Mouse (Mus musculus): ENCODE data around the gene Ccr3. TPM values are rescaled to one million over a fixed set of nuclear protein-coding genes. Genes with fewer than 3 reads are reported as not detected.
"Not testable (repeated sequence)": the region's sequence is repeated elsewhere in the genome, so short reads cannot be mapped to it uniquely, and the experiment has no call there.

Gene Ccr3
- total RNA-seq, 2 experiments from 2014 or later = 0.33 to 0.42 TPM

DNA sequence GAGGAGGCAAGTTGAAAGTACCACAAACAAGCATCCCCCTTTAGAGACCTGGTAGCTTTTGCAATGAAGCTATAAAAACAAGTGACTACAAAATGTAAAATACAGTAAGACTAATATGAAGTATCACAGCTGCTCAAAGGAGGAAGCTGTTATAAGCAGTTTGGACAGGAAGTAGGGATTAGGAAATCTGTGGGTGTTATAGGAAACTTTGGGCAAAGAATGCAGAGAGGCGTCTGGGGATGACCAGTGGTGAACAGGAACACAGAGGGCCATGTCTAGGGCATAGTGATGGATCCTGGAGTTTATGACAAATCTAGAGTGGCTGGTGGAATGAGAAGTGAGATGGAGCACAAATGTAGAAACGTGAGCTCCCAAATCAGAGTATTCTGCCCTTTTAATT is 31.8 kb downstream of the Ccr3 start:
- no peak for DNase-seq

DNA sequence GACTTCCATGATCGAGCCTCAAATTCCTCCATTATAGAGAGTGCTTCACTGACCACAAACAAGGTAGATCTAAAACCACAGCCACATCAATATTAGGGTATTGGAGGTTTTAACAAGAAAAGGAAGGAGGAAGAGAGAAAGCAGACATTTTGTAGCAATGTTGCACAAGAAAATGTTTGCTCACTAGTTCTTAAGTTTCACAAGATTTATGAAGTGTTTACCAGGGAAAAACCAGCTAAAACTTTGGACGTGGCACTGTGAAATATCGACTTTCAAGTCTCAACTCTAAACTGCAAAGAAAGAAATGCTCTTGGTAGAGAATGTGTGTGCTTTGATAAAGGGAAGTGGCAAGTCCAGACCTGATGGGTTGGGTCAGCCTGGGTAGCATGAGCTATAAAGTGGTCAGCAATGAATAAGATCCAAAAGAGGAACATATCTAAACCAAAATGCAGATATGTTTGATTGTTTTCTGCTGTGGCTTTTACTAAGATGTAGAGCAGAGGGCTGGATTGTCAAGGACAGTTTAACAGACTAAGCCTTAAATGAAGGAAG is 34.5 kb downstream of the Ccr3 start:
- no peak for DNase-seq

DNA sequence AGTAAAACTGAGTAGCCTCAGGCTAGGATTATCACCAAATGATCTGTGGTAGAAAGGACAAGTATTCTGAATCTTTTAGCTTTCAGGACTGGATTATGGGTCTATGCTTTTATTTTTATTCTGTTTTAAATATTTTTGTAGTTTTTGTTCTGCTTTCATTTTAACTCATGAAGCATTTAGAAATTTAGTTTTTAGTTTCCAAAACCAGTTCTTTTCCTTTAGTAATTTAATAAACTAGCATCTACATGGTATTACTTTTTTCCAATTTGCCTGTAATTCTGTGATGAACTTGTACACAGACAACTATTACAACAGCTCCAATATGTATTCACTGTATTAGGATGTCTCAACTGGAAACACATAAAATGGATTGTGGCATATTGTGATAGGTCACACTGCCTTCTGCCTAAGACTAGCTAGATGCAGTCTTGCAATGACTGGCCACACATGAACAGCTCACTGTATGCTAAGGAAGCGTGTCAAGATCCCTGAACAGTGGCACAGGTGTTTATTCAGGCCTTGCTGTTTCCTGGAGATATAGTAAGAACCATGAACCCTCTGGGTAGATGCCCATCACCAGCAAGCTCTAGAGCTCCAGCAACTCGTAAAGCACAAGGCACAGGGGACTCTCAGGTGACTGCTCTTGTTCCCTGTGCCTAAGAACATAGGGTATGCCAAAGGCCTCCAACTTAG is 38.0 kb downstream of the Ccr3 start:
- DNase-seq = no peak

DNA sequence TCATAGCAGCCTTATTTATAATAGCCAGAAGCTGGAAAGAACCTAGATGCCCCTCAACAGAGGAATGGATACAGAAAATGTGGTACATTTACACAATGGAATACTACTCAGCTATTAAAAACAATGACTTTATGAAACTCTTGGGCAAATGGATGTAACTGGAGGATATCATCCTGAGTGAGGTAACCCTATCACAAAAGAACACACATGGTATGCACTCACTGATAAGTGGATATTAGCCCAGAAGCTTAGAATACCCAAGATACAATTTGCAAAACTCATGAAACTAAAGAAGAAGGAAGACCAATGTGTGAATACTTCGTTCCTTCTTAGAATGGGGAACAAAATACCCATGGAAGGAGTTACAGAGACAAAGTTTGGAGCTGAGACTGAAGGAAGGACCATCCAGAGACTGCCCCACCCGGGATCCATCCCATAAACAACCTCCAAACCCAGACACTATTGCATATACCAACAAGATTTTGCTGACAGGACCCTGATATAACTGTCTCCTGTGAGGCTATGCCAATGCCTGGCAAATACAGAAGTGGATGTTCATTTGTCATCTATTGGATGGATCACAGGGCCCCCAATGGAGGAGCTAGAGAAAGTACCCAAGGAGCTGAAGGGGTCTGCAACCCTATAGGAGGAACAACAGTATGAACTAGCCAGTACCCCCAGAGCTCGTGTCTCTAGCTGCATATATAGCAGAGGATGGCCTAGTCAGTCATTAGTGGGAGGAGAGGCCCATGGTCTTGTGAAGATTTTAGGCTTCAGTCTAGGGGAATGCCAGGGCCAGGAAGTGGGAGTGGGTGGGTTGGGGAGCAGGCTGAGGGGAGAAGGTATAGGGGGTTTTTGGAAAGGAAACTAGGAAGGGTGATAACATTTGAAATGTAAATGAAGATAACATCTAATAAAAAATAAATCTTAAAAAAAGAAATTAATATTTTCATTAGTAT is 40.0 kb downstream of the Ccr3 start:
- not testable (repeated sequence) for DNase-seq

DNA sequence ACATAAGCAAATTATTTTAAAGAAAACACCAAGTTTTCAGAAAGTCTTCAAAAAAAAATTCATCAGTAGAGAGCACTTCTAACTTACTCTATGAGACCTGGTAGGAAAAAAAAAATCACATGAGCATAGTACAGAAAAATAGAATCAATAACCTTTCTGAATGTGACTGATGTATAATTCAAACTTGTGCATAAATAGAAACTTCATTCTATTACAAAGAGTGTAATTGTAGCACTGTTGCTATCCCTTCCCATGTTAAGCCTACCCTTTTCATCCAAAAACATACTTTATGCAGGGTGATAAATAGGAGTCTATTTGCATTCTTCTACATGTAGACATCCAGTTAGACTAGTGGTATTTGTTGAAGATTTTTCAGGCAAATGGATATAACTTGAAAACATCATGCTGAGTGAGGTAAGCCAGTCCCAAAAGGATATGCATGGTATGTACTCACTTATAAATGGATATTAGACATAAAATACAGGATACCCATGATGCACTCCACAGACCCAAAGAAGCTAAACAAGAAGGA is 44.9 kb downstream of the Ccr3 start:
- DNase-seq = no peak

DNA sequence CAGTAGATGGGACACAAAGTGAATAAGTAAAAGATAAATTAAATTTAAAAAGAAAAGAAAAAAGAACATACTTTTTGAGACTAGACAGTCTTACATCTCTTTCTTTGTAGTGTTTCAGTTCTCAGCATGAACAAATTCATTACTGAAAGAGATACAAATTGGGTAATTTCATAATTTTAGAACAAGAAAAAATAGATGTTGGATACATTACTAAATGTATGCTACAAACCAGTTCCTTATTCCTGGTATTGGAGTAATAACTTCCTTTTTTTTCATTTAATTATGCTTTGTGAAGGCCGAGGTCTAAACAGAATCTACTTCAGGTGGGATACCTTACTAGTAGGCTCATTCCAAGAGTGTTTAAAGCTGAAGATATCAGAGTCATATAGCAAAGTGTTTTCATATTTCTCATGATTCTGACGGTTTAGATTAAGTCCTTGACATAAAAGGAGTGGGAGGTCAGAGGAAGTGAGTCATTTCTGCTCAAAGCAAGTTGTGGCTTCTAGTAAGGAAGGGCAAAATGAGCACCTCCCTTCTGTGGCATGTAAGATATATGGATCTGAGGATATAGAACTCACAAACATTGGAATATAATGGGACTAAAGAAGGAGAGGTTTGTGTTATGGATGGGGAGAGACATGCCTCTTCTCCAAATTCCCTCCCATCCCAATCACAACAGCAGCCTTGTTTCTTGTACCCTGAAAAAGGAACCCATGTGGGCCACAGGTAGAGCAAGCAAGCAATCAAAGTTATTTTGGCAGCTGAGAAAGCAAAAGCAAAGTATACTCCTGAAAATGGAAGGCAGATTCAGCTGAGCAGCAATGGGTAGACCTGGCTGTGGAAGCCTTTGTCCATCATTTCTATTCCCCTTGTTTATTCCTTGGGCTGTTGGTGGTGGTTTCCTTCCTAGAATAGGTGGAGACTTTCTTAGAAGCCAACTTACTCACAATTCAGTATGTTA is 46.6 kb downstream of the Ccr3 start:
- no peak for DNase-seq

DNA sequence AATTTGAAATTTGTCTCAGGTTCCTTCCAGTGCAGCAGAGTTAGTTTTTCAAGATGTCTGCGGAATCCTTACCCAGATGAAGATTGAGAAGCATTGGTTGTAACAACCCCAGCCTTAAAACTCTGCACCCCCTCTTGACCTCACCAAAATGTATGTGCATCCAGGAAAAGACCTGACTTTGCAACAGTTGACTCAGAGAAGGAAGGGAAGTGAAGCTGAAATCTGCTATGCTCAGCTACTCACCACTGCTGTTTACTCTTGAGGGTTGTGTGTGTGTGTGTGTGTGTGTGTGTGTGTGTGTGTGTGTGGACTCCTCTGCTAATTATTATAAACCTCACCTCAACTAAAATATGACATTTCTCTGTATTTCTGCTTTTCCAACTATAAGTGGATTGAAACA is 49.7 kb downstream of the Ccr3 start:
- DNase-seq = no peak

DNA sequence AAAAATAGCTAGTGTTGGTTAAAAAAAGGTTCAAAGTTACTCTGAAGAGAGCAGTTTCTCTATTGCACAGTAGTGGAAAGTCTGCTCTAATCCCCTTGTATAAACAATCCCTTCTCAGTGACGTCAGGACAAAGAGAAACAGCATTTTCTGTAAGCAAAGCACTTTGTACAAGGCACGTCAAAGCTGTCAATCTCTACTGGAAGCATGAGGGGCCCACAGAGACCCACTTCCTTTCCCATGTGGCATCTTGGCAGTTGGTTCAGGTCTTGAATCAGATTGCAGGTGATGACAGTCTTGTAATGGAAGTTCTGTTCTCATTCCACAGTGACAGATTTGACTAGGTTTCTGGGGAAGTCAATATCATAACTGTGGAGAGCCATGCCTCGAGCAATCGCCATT is 58.0 kb downstream of the Ccr3 start:
- DNase-seq = no peak

DNA sequence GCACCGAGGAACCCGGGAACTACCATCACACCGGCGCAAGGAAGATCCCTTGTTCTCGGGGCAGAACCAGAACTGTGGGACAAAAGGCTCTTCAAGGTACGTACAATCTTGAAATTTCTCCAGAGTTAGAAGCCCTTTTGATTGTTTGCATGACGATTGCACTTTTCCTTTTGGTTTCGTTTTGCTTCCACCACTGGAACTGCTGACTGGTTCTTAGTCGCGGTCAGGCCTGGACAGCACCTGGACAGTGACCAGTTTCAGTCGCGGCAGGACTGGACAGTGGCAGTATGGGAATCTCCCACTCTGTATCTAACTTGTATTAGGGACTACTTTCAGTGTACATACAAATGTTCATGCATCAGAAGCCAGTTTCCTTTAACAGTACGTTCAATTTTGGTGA is 58.7 kb downstream of the Ccr3 start:
- not testable (repeated sequence) for DNase-seq

Other genes with a start within 250 kb of the Ccr3 start
- gene Cxcr6, start 215.5 kb upstream of the Ccr3 start, total RNA-seq (2021) = under 1 TPM; 0.30 to 0.54 TPM
- gene Fyco1, start 170.1 kb upstream of the Ccr3 start, total RNA-seq (2021) = 10 to 100 TPM; 42.6 to 60.7 TPM
- under 1 TPM; 0.15 to 0.27 TPM for gene Xcr1, start 159.9 kb upstream of the Ccr3 start, total RNA-seq (2021)
- gene Ccr1, start 53.3 kb upstream of the Ccr3 start, total RNA-seq (2021) = 1 to 10 TPM; 1.6 to 1.8 TPM
- gene Ccr1l1, start 43.6 kb upstream of the Ccr3 start, total RNA-seq (2021) = not detected
- 1 to 10 TPM; 2.6 to 3.3 TPM for gene Ccr2, start 80.0 kb downstream of the Ccr3 start, total RNA-seq (2021)
- 1 to 10 TPM; 1.5 to 2.9 TPM for gene Ccr5, start 99.6 kb downstream of the Ccr3 start, total RNA-seq (2021)